Mouse (Mus musculus): ENCODE data around the gene Slc16a9. TPM values are rescaled to one million over a fixed set of nuclear protein-coding genes. Genes with fewer than 3 reads are reported as not detected.

Gene Slc16a9
- polyA plus RNA-seq, 1 experiment = 9.1 TPM

GRCm38 (mm10) chr10:70299653-70300052, 54.8 kb downstream of the Slc16a9 start:
- DNase-seq (ENCODE audit: low spot score) = no peak

GRCm38 (mm10) chr10:70301190-70301589, 56.3 kb downstream of the Slc16a9 start:
- DNase-seq (ENCODE audit: low spot score) = no peak

- no peak for DNase-seq (ENCODE audit: low spot score)
Observed at GRCm38 (mm10) chr10:70303203-70303602, 58.3 kb downstream of the Slc16a9 start.

- no peak for DNase-seq (ENCODE audit: low spot score)
Observed at GRCm38 (mm10) chr10:70305683-70306082, 60.8 kb downstream of the Slc16a9 start.

GRCm38 (mm10) chr10:70309416-70309815, 64.5 kb downstream of the Slc16a9 start:
- DNase-seq (ENCODE audit: low spot score) = no peak

- DNase-seq (ENCODE audit: low spot score) = no peak
Observed at GRCm38 (mm10) chr10:70310646-70311045, 65.7 kb downstream of the Slc16a9 start.

GRCm38 (mm10) chr10:70315895-70316294, 71.0 kb downstream of the Slc16a9 start:
- no peak for DNase-seq (ENCODE audit: low spot score)

GRCm38 (mm10) chr10:70316856-70317255, 72.0 kb downstream of the Slc16a9 start:
- no peak for DNase-seq (ENCODE audit: low spot score)

- no peak for DNase-seq (ENCODE audit: low spot score)
Observed at GRCm38 (mm10) chr10:70317394-70317965, 72.6 kb downstream of the Slc16a9 start.

- DNase-seq (ENCODE audit: low spot score) = no peak
Observed at GRCm38 (mm10) chr10:70318630-70319029, 73.7 kb downstream of the Slc16a9 start.

- no peak for DNase-seq (ENCODE audit: low spot score)
Observed at GRCm38 (mm10) chr10:70325518-70325917, 80.6 kb downstream of the Slc16a9 start.

- no peak for DNase-seq (ENCODE audit: low spot score)
Observed at GRCm38 (mm10) chr10:70327331-70327730, 82.4 kb downstream of the Slc16a9 start.

- no peak for DNase-seq (ENCODE audit: low spot score)
Observed at GRCm38 (mm10) chr10:70328139-70328538, 83.2 kb downstream of the Slc16a9 start.

Other genes with a start within 250 kb of the Slc16a9 start
- 37.9 and 45.4 TPM in 2 replicates for gene Ccdc6, start 148.0 kb upstream of the Slc16a9 start, polyA plus RNA-seq (2012; rRNA removed)
- gene Mrln, start 40.4 kb upstream of the Slc16a9 start, polyA plus RNA-seq (2012; rRNA removed) = 0.34 and 1.5 TPM in 2 replicates
- gene Fam13c, start 195.4 kb downstream of the Slc16a9 start, polyA plus RNA-seq (2012; rRNA removed) = 11.5 and 23.5 TPM in 2 replicates

Data from urinary bladder, adult 2 months (tissue).